Mouse (Mus musculus) embryonic fibroblast, embryonic 13.5 days (primary cell): ENCODE data around the gene Nsun4.

Source experiments
- CTCF ChIP-seq: IDR thresholded peaks from 2 replicates; pipeline ENCODE4 v1.5.1; 2011; ENCODE audit warnings: mild to moderate bottlenecking, control low read depth, low read length, moderate library complexity, borderline replicate concordance; ENCODE audit not compliant: insufficient read depth
- POLR2A ChIP-seq: IDR thresholded peaks from 2 replicates; pipeline ENCODE4 v1.6.1; 2011; ENCODE audit warnings: low read depth, mild to moderate bottlenecking, control low read depth, low read length, moderate library complexity

GRCm38 (mm10) chr4:116048130-116048920, 5.4 kb downstream of the Nsun4 start:
- TF ChIP-seq POLR2A = no peak
- no peak for TF ChIP-seq CTCF
